Mouse (Mus musculus) embryonic facial prominence, embryonic 14.5 days (tissue): Measurements from ENCODE around the gene Ndrg4. TPM values are rescaled to one million over a fixed set of nuclear protein-coding genes. Genes with fewer than 3 reads are reported as not detected.

ENCODE experiments used
- ATAC-seq: fragments of 200-750 bp; cut with Nextera tagmentation; 2 replicates; pipeline ENCODE4 v1.8.0; 2017; ENCODE audit warnings: low read depth, moderate number of reproducible peaks, moderate TSS enrichment
- DNase-seq: peaks from one replicate; pipeline ENCODE4 v3.0.0-alpha.2; 2015; ENCODE audit warnings: low spot score
- H3K27ac ChIP-seq: fragments of 300-500 bp; sonication (generic); replicated peaks from 2 replicates; pipeline ENCODE4 v1.5.1; 2014; ENCODE audit warnings: low read depth, mild to moderate bottlenecking, low read length, moderate library complexity
- H3K27me3 ChIP-seq: fragments of 300-500 bp; sonication (generic); replicated peaks from 2 replicates; pipeline ENCODE4 v1.6.1; 2014; ENCODE audit warnings: low read length; ENCODE audit not compliant: control insufficient read depth, insufficient read depth
- H3K36me3 ChIP-seq: fragments of 300-500 bp; sonication (generic); 2 replicates; pipeline ENCODE4 v1.6.1; 2014; ENCODE audit warnings: low read length, mixed read lengths; ENCODE audit not compliant: control insufficient read depth, insufficient read depth
- H3K4me1 ChIP-seq: fragments of 300-500 bp; sonication (generic); 2 replicates; pipeline ENCODE4 v1.6.1; 2014; ENCODE audit warnings: antibody characterized with exemption, low read length; ENCODE audit not compliant: control insufficient read depth, insufficient read depth
- H3K4me2 ChIP-seq: fragments of 300-500 bp; sonication (generic); 2 replicates; pipeline ENCODE4 v1.6.1; 2014; ENCODE audit warnings: low read depth, mild to moderate bottlenecking, low read length, moderate library complexity, mixed read lengths
- H3K4me3 ChIP-seq: fragments of 300-500 bp; sonication (generic); 2 replicates; pipeline ENCODE4 v1.5.1; 2014; ENCODE audit warnings: low read depth, mild to moderate bottlenecking, low read length
- H3K9ac ChIP-seq: fragments of 300-500 bp; sonication (generic); 2 replicates; pipeline ENCODE4 v1.6.1; 2014; ENCODE audit warnings: low read depth, mild to moderate bottlenecking, low read length, moderate library complexity, mixed read lengths
- H3K9me3 ChIP-seq: fragments of 300-500 bp; sonication (generic); 2 replicates; pipeline ENCODE4 v1.6.1; 2016; ENCODE audit warnings: low read length; ENCODE audit not compliant: control insufficient read depth
- WGBS: fragments of 180-500 bp; shearing (Covaris S2); extraction: QIAGEN DNeasy Blood & Tissue Kit; methylation state at CpG from one replicate; pipeline ENCODE4 v1.1.7; 2014; 5-methylcytosine and 5-hydroxymethylcytosine counted together
- polyA plus RNA-seq: library from polyadenylated mRNA; unstranded; fragments of >200 nt; fragmentation: Nextera tagmentation; extraction: Ambion mirVana; gene quantifications from 2 replicates; pipeline ENCODE4 v1.2.1, GENCODE M21; 2014

The Ndrg4 gene
- polyA plus RNA-seq, 1 experiment from 2014 or later = 53.4 TPM

- Histone ChIP-seq H3K9me3 (no peaks in the 10 kb centered on the region), H3K9ac (no peak overlapping the region), H3K36me3 (no peaks in the 10 kb centered on the region), H3K27me3 (peaks cover 42% of the 10 kb centered on the region), H3K4me1 (no peaks in the 10 kb centered on the region), H3K4me2 (no peak overlapping the region), H3K27ac (no peak overlapping the region), H3K4me3 (no peak overlapping the region)
- 15% methylated on average over 6 of the region's 6 CpGs for WGBS
- DNase-seq (no peak), ATAC-seq (peak; percentile 37; the same call in 1 of the 2 replicates)
Observed at GRCm38 (mm10) chr8:95694631-95695030, 17.9 kb downstream of the Ndrg4 start.

- DNase-seq = no peak
- 55% methylated on average over 7 of the region's 8 CpGs for WGBS
Observed at GRCm38 (mm10) chr8:95696661-95697060, 19.9 kb downstream of the Ndrg4 start.

DNA sequence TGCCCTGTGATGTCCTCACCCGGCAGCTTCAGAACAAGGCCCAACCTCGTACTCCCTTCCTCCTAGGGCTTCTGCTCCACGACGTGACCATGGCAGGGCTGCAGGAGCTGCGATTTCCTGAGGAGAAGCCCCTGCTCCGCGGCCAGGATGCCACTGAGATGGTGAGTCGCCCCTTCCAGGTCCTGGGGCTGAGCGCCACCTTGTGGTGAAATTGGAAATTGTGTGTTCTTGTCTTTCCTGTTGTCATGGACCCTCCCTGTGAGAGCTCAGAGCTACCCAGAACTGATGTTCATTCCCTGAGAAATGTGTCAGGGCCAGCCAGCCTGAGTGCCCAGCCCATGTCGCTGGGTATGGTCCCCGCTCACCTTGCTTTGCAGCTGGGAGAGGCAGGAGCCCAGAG, 20.3 kb downstream of the Ndrg4 start:
- Histone ChIP-seq H3K4me1 (no peaks in the 10 kb centered on the region), H3K9me3 (no peaks in the 10 kb centered on the region), H3K27ac (no peak overlapping the region), H3K4me2 (peak overlapping the region; percentile 46), H3K27me3 (peaks cover 42% of the 10 kb centered on the region), H3K4me3 (no peak overlapping the region), H3K36me3 (no peaks in the 10 kb centered on the region), H3K9ac (no peak overlapping the region)
- peak; percentile 88 for DNase-seq
- WGBS = under 1% methylated on average over 11 of the region's 11 CpGs
- peak; percentile 82 for ATAC-seq

More at GRCm38 (mm10) chr8:95696661-95697060, 19.9 kb downstream of the Ndrg4 start:
- Histone ChIP-seq H3K27ac (no peak overlapping the region), H3K4me1 (no peaks in the 10 kb centered on the region), H3K27me3 (peaks cover 42% of the 10 kb centered on the region), H3K36me3 (no peaks in the 10 kb centered on the region), H3K9ac (no peak overlapping the region), H3K4me3 (no peak overlapping the region), H3K4me2 (peak overlapping the region; percentile 46), H3K9me3 (no peaks in the 10 kb centered on the region)
- ATAC-seq = no peak

GRCm38 (mm10) chr8:95698179-95698578, 21.4 kb downstream of the Ndrg4 start:
- Histone ChIP-seq H3K27me3 (peaks cover 40% of the 10 kb centered on the region), H3K36me3 (no peaks in the 10 kb centered on the region), H3K4me1 (no peaks in the 10 kb centered on the region), H3K9me3 (no peaks in the 10 kb centered on the region), H3K27ac (no peak overlapping the region), H3K9ac (no peak overlapping the region), H3K4me2 (no peak overlapping the region), H3K4me3 (no peak overlapping the region)
- no peak for DNase-seq
- 37% methylated on average over 5 of the region's 6 CpGs for WGBS
- no peak for ATAC-seq

- no peaks in the 10 kb centered on the region for H3K9me3 ChIP-seq
- no peaks in the 10 kb centered on the region; the same call in 1 of the 2 replicates for H3K4me1 ChIP-seq
- no peak for DNase-seq
- peaks cover 29% of the 10 kb centered on the region for H3K27me3 ChIP-seq
- H3K27ac ChIP-seq = no peak overlapping the region
- no peak overlapping the region for H3K9ac ChIP-seq
- H3K36me3 ChIP-seq = no peaks in the 10 kb centered on the region
- WGBS = 58% methylated on average over 9 of the region's 9 CpGs
- H3K4me2 ChIP-seq = no peak overlapping the region
- no peak for ATAC-seq
- no peak overlapping the region for H3K4me3 ChIP-seq
Observed at GRCm38 (mm10) chr8:95700282-95700681, 23.5 kb downstream of the Ndrg4 start.

DNA sequence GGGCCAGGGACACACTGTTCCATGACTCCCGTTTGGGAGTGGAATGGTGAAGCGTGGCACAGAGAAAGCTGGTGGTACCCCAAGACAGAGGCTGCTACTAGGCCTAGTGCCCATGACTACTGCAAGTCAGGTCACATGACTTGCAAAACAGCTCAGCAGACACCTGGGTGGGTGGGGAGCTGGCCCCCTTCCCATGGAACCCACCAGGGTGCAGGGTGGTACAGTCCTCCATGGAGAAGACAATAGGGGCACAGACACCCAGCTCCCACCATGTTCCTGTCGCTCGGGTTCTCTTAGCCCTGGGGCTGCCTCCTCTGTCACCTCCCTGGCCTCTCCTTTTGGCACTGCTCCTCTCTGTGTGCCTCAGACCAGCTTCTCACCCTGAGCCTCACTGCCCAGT, 25.0 kb downstream of the Ndrg4 start:
- no peak for DNase-seq
- Histone ChIP-seq H3K4me2 (no peak overlapping the region), H3K27ac (no peak overlapping the region), H3K9ac (no peak overlapping the region), H3K4me1 (no peaks in the 10 kb centered on the region; the same call in 1 of the 2 replicates), H3K9me3 (no peaks in the 10 kb centered on the region), H3K27me3 (peaks cover 16% of the 10 kb centered on the region; the same call in 1 of the 2 replicates), H3K4me3 (no peak overlapping the region), H3K36me3 (no peaks in the 10 kb centered on the region; the same call in 1 of the 2 replicates)
- WGBS = 73% methylated on average over 4 of the region's 4 CpGs
- no peak for ATAC-seq

DNA sequence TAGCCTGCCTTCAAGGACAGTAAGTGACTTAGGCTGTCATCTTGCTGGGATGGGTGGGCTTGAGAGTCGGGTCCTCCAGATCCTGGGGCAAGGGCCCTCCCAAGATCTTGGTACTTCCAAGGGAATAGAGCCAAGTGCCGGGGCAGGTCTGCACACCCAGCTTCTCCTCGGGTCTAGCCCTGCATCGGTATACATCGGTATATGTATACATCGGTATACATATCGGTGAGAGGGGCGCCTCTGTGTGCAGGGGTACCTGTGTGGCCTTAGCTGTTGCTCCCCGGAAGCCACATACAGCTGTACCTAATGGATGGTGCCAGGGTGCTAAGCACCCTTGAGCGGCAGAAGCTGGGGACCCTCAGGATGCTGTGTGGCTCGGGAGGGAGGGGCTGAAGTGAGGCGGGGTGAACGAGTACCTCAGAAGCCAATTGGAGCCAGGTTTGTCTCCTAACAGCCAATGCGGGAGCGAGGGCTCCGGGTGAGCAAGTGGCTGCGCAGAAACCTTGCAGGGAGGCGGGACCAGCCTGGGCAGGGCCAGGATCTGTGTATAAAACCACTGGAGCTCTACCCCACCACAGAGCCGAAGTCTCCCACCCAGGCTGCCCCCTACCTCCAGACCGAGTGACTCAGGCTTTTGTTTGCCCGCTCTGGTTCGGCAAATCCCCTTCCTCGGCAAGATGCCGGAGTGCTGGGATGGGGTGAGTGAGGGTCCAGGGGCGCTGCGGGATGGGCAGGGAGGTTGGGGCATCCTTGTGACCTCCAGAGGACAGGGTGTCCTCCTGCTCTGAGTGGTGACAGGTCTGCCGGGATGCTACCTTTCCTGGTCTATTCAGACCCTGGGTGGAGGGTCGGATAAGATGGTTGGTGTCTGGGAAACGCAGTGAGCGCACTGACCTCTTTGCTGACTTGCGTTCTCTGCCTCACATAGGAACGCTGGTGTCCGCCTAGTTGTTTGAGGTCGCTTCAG, 26.0 kb downstream of the Ndrg4 start:
- Histone ChIP-seq H3K27ac (no peak overlapping the region; the same call in 1 of the 2 replicates), H3K4me3 (peak overlapping the region; percentile 52), H3K4me1 (no peaks in the 10 kb centered on the region; the same call in 1 of the 2 replicates), H3K36me3 (no peaks in the 10 kb centered on the region; the same call in 1 of the 2 replicates), H3K9ac (peak overlapping the region; percentile 64), H3K27me3 (peaks cover 10% of the 10 kb centered on the region; the same call in 1 of the 2 replicates), H3K9me3 (no peaks in the 10 kb centered on the region), H3K4me2 (peak overlapping the region; percentile 85)
- ATAC-seq (peak; percentile 96), DNase-seq (peak; percentile 97)
- WGBS = under 1% methylated on average over 28 of the region's 34 CpGs

DNA sequence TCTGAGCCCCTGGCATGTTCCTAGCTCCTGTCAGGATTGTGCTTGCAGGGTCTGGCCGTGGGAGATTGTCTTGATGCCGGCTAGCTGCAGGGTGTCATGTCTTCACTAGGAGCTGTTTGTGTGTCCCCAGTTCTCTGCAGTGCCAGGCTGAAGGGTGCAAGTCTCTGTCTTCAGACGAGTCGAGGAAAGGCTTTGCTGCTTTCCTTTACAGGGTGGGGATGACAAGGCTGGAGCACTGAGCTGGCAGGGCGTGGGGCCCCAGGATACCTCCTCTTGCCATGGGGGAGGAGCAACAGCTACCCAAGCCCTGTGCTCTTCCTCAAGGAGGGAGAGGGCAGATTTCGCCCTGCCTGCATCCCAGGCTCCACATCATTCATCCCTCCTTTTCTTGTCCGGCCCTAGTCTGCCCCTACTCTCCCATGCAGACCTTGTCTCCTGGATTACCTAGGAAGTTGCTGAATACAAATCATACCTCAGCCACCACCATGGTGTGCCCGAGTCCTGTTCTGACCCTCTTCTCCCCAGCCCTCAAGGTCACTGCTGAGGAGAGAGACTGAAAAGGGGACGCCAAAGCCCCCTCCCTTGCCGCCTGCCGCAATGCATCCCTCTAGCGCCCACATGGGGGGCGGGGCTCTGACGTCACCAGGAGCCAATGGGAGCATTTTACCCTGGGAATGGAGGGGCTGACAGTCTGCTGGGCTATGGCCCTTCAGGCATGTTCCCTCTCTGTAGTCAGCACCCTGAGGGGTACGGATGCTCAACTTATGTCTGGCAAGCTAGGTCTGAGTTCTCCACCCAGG, 26.9 kb downstream of the Ndrg4 start:
- DNase-seq (peak; percentile 67), ATAC-seq (peak; percentile 31; the same call in 1 of the 2 replicates)
- no peaks in the 10 kb centered on the region for H3K9me3 ChIP-seq
- 0 out of 2 replicates have a peak, but pooled peaks cover 6% of the 10 kb centered on the region for H3K27me3 ChIP-seq
- peak overlapping the region; percentile 52 for H3K4me3 ChIP-seq
- H3K9ac ChIP-seq = peak overlapping the region; percentile 64
- H3K4me1 ChIP-seq = no peaks in the 10 kb centered on the region; the same call in 1 of the 2 replicates
- no peaks in the 10 kb centered on the region; the same call in 1 of the 2 replicates for H3K36me3 ChIP-seq
- H3K27ac ChIP-seq = no peak overlapping the region
- 2% methylated on average over 14 of the region's 15 CpGs for WGBS
- peak overlapping the region; percentile 85 for H3K4me2 ChIP-seq
